Mouse (Mus musculus) kidney, embryonic 14.5 days (tissue): ENCODE results near the gene Macc1. TPM values are rescaled to one million over a fixed set of nuclear protein-coding genes. Genes with fewer than 3 reads are reported as not detected.

Source experiments
- ATAC-seq: fragments of 200-750 bp; cut with Nextera tagmentation; 2 replicates; pipeline ENCODE4 v1.8.0; 2017; ENCODE audit warnings: moderate number of reproducible peaks, mild to moderate bottlenecking, moderate TSS enrichment, moderate library complexity; ENCODE audit not compliant: low FRiP score, low TSS enrichment
- H3K27ac ChIP-seq: fragments of 300-500 bp; sonication (generic); 2 replicates; pipeline ENCODE4 v1.5.1; 2014; ENCODE audit warnings: low read depth, mild to moderate bottlenecking, low read length, moderate library complexity, mixed read lengths
- H3K27me3 ChIP-seq: fragments of 300-500 bp; sonication (generic); 2 replicates; pipeline ENCODE4 v1.6.1; 2014; ENCODE audit warnings: mild to moderate bottlenecking, low read length; ENCODE audit not compliant: control insufficient read depth, insufficient read depth
- H3K36me3 ChIP-seq: fragments of 300-500 bp; sonication (generic); 2 replicates; pipeline ENCODE4 v1.6.1; 2014; ENCODE audit warnings: low read length, mixed read lengths; ENCODE audit not compliant: control insufficient read depth, insufficient read depth
- H3K4me1 ChIP-seq: fragments of 300-500 bp; sonication (generic); 2 replicates; pipeline ENCODE4 v1.6.1; 2014; ENCODE audit warnings: low read length, mixed read lengths; ENCODE audit not compliant: control insufficient read depth, insufficient read depth
- H3K4me2 ChIP-seq: fragments of 300-500 bp; sonication (generic); replicated peaks from 2 replicates; pipeline ENCODE4 v1.6.1; 2014; ENCODE audit warnings: low read depth, mild to moderate bottlenecking, low read length
- H3K4me3 ChIP-seq: fragments of 300-500 bp; sonication (generic); 2 replicates; pipeline ENCODE4 v1.5.1; 2014; ENCODE audit warnings: mild to moderate bottlenecking, low read length
- H3K9ac ChIP-seq: fragments of 300-500 bp; sonication (generic); 2 replicates; pipeline ENCODE4 v1.6.1; 2014; ENCODE audit warnings: low read depth, mild to moderate bottlenecking, low read length, moderate library complexity
- H3K9me3 ChIP-seq: fragments of 300-500 bp; sonication (generic); 2 replicates; pipeline ENCODE4 v1.6.1; 2016; ENCODE audit warnings: low read length; ENCODE audit not compliant: control insufficient read depth
- WGBS: fragments of 180-500 bp; shearing (Covaris S2); extraction: QIAGEN DNeasy Blood & Tissue Kit; methylation state at CpG from one replicate; pipeline ENCODE4 v1.1.7; 2014; 5-methylcytosine and 5-hydroxymethylcytosine counted together
- polyA plus RNA-seq: library from polyadenylated mRNA; unstranded; fragments of >200 nt; fragmentation: Nextera tagmentation; extraction: Ambion mirVana; gene quantifications from 2 replicates; pipeline ENCODE4 v1.2.1, GENCODE M21; 2014

Macc1 gene
- polyA plus RNA-seq, 1 experiment from 2014 or later, result 0.97 TPM

DNA sequence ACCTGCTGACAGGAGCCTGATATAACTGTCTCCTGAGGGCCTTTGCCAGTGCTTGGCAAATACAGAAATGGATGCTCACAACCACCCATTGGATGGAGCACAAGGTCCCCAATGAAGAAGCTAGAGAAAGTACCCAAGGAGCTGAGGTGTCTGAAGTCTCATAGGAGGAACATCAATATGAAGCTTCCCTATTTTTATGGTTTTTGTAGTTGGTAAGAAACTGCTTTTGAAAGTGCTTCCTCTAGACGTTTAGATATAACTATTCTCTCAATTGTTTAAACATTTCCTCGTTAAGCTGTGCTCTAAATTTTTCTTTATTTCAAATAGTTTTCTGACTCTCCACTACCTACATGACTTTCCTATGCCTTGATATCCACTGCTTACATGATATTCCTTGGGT, 169.2 kb downstream of the Macc1 start:
- Histone ChIP-seq H3K4me3 (no peak overlapping the region), H3K36me3 (no peaks in the 10 kb centered on the region), H3K9me3 (no peaks in the 10 kb centered on the region), H3K9ac (no peak overlapping the region), H3K4me2 (no peak overlapping the region), H3K27me3 (no peaks in the 10 kb centered on the region), H3K4me1 (no peaks in the 10 kb centered on the region), H3K27ac (no peak overlapping the region)
- ATAC-seq, result no peak
- WGBS, result 80% methylated on average over 2 of the region's 2 CpGs

DNA sequence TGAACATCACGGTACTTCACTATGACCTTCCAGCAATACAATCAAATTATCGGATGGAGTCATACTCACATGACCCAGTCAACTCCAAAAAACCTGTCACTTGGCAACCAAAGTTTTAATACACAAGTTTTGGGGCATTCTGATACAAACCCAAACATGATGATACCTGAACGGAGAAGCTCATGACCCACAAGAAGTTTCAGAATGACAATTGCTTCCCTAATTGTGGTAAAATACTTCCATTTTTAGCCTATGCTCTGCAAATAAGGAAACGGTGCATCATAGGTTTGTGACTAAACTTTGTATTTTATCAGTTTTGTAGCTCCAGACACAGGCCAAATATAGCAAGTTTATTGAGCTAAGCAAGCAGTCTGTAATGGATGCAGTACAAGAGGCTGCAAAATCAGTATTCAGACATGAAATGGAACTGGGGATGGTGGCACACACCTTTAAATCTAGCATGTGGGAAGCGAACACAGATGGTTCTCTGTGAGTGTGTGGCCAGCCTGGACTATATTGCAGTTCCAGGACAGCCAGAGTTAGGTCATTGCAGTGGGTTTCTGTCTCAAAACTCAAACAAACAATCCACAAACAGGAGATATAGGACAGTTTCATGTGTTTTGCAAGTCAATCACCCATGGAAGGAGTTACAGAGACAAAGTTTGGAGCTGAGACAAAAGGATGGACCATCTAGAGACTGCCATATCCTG, 170.0 kb downstream of the Macc1 start:
- Histone ChIP-seq H3K9ac (no peak overlapping the region), H3K36me3 (no peaks in the 10 kb centered on the region), H3K4me2 (no peak overlapping the region), H3K4me1 (no peaks in the 10 kb centered on the region), H3K27me3 (no peaks in the 10 kb centered on the region), H3K9me3 (no peaks in the 10 kb centered on the region), H3K27ac (no peak overlapping the region), H3K4me3 (no peak overlapping the region)
- no peak for ATAC-seq
- 91% methylated on average over 5 of the region's 5 CpGs for WGBS

DNA sequence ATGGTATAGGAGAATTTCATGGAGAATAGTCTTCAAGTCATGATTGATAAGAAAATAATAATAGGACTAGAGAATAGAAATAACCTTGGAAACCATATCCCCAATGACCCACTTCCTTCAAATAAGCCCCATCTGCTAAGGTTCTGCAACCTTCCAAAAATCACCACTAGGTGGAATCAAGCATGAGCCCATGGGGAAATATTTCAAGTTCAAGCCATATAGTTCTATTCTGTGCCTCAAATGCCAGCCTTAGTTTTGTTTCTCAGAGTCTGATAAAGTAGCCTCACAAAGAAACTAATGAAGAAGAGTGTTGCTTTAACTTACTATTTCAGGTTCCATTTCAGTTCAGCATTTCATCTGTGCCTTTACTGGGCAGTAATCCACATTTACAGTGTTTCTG, 197.1 kb downstream of the Macc1 start:
- H3K4me3 ChIP-seq, result no peak overlapping the region
- ATAC-seq, result no peak
- H3K27me3 ChIP-seq, result no peaks in the 10 kb centered on the region

More for the DNA sequence above, 197.1 kb downstream of the Macc1 start:
- Histone ChIP-seq H3K9me3 (no peaks in the 10 kb centered on the region), H3K4me2 (no peak overlapping the region), H3K27ac (no peak overlapping the region), H3K4me1 (no peaks in the 10 kb centered on the region), H3K36me3 (no peaks in the 10 kb centered on the region), H3K9ac (no peak overlapping the region)

Other genes starting within 250 kb of the Macc1 start
- 3.0 and 3.7 TPM in 2 replicates for gene Itgb8, start 75.5 kb upstream of the Macc1 start, polyA plus RNA-seq